Mouse (Mus musculus): Measurements from ENCODE around the gene Ckb.

The Ckb gene

GRCm38 (mm10) chr12:111692899-111693298, 20.8 kb upstream of the Ckb start:
- DNase-seq (ENCODE audit: low spot score in 2 of 2), result no peak

- DNase-seq (ENCODE audit: low spot score in 2 of 2), result no peak
Observed at GRCm38 (mm10) chr12:111691346-111691872, 19.3 kb upstream of the Ckb start.

DNA sequence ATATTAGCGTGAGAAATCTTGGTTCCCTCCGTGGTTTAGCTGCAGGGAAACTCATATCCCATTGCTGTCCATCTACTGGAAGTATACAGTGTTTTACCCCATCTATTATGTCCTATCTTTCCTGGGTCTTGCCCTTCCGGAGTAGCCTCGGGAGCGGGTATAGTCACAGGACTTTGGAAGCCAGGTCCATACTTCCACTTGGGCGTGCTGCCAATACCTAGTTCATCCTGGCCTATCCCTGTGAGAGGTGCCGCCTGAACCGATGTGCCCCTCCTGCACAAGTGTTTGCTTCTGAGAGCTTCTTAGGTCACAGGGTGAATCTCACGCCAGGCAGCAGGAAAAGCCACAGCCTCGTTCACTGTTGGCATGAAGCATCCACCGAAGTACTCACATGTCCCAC, 17.3 kb upstream of the Ckb start:
- DNase-seq (ENCODE audit: low spot score in 2 of 2), result no peak

DNA sequence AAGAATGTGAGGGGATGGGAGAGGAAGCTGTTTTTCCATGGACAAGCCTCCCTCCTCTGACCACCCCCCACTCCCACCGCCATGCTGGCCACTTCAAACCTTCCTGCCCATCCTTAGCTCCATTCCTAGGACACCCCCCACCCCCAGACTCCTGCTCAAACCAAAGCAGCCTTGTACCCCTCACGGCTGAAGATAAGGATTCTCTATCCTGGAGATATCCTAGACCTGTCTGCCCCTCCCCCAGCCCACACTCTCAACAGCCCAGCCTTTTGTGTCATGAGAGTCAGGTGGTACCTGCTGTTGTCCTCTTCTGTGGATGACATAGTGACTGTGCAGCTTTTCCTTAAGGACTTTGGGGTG, 15.9 kb upstream of the Ckb start:
- no peak for DNase-seq (ENCODE audit: low spot score in 2 of 2)

DNA sequence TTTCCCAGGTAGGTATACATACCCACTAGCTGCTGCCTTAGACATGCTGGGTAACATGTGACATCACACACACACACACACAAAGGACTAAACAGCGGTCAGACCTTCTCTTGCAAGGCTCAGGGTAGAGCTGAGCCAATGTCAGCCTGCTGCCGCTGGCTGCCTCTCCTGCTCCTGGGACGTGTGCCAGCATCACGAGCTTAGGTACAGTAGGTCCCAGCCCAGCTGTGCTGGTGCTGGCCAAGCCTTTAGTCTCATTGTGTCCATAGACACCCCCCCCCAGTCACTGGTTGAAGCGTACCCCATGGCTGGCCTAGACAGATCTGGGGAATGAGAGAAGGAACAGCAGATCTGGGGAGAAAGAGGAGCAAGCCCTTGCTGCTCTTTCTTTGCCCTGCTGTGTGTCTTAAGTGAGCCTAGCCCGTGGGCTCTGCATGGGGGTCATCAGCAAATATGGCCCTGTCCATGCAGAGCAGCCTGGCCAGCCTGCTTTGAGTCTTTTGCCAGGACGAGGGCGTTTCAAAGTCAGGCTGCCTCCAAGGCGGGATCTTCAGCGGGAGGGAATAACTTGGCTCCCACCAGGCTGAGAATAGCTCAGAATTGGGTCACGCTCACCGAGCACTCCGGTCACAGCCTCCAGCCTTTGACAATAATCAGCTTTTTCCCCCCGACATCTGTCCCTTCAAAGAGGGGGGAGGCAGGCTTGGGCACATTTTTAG, 15.4 kb upstream of the Ckb start:
- DNase-seq (ENCODE audit: low spot score in 2 of 2), result peak in 1 of 2 experiments; percentile 64

GRCm38 (mm10) chr12:111686390-111686789, 14.3 kb upstream of the Ckb start:
- no peak for DNase-seq (ENCODE audit: low spot score in 2 of 2)

DNA sequence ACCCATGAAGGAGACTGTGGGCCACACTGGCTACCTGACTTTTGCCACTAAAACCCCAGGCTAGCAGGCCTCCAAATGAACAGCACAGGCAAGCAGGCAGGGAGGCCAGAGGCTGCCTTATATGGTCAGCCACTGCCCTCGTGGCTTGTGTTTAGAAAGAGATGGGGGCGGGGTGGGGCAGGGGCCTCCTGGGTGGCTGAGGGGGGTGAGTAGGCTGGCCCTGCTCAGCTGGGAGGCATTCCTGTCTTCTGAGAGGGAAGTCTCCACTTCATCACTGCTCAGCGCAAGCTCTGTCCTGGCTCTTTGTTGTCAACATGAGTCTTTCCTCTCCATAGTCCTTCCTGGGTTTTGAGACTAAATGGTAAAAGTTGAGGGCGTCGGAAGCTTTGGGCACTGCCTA, 10.7 kb upstream of the Ckb start:
- DNase-seq (ENCODE audit: low spot score in 2 of 2), result no peak

GRCm38 (mm10) chr12:111682003-111682402, 9.9 kb upstream of the Ckb start:
- DNase-seq (ENCODE audit: low spot score in 2 of 2), result no peak

DNA sequence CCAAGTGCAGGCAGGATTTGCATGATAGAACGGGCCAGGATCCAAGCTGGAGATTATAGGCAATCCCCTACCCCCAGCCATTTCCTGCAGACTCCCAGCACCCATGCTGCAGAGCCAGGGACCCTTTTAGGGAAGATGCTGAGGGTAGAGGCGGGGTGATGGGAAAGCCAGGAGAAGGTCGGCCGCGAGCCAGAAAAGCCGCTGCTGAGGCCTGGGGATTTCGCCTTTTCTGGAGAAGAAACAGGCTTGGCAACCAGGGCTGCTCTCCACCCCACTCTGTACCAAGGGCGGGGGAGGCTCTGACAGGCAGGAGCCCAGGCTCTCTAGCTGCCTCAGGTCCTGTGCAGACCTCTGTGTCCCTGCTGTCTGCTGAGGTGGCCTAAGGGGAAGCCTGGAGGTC, 9.2 kb upstream of the Ckb start:
- no peak for DNase-seq (ENCODE audit: low spot score in 2 of 2)

DNA sequence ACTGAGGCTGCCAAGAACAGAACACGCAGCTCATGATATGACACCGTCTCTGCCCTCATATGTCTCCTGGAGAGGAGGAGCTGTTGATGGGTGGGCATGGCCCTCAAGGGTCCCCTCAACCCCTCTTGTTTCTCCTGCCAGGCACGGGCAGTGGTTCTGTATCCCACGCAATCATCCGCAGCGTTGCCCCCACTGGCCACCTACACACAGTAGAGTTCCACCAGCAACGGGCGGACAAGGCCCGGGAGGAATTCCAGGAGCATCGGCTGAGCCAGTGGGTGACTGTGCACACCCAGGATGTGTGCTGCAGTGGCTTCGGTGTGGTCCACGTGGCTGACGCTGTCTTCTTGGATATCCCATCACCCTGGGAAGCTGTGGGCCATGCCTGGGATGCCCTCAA, 8.5 kb upstream of the Ckb start:
- DNase-seq (ENCODE audit: low spot score in 2 of 2), result no peak

- no peak for DNase-seq (ENCODE audit: low spot score in 2 of 2)
Observed at GRCm38 (mm10) chr12:111678997-111679396, 6.9 kb upstream of the Ckb start.

GRCm38 (mm10) chr12:111678670-111678933, 6.5 kb upstream of the Ckb start:
- DNase-seq (ENCODE audit: low spot score in 2 of 2), result no peak

DNA sequence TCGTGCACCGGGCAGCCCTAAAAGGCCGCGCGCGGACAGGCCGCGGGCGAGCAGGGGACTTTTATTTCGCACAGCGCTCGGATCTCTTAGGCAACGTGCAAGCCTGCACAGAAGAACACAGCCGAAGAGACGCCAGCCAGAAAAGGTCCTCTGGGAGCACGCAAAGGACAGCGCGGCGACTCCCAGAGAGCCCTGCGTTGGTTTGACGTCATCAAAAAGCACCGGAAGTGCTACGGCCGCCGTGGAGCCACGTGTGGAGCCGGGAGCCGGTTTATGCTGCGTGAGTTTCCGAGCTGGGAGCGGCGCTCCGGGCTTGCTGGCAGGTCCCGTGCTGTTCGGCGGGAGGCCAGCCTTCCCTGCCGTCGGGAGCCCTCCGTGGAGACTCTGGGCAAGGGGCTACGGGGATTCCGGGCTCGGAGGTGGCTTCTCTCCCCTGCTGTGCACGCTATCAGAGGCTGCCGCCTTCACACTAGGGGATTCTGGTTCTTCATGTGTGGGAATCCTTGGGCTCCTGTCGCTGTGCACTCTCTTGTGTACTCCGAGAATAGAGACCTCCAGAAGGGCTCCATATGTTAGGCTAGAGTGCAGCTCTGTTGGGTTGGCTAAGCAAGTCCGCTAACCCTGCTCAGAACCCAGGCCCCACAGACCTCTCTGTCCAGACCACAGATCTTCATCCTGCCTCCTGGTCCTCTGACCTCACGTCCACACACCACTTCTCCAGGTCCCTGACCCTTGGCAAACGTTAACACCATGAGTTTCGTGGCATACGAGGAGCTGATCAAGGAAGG, 5.9 kb upstream of the Ckb start, which contains the start of gene Trmt61a:
Gene Trmt61a (plus strand): TSS at position 224 of the 788 bp plus-strand sequence.
- peak; percentile 84 to 91 for DNase-seq (ENCODE audit: low spot score in 2 of 2)

DNA sequence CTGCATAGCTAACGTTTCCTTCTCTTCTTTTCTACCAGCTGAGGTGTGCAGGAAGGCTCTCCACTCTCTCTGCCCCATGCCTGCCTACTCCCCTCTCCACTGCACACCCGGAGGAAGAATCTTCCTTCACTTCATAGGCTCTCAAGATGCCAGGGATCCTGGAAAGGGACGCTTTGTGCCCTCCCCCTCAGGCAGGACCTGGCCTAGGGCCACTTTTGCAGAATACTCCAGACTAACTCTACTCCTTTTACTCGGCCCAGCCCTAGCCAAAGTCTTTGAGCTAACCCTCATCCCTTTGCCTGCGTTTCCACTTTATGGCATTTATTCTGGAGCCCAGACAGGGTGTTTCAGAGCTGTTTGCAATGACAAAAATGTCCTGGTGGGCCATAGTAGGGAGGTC, 5.3 kb upstream of the Ckb start:
- no peak for DNase-seq (ENCODE audit: low spot score in 2 of 2)

GRCm38 (mm10) chr12:111675797-111676580, 3.9 kb upstream of the Ckb start:
- no peak for DNase-seq (ENCODE audit: low spot score in 2 of 2)

DNA sequence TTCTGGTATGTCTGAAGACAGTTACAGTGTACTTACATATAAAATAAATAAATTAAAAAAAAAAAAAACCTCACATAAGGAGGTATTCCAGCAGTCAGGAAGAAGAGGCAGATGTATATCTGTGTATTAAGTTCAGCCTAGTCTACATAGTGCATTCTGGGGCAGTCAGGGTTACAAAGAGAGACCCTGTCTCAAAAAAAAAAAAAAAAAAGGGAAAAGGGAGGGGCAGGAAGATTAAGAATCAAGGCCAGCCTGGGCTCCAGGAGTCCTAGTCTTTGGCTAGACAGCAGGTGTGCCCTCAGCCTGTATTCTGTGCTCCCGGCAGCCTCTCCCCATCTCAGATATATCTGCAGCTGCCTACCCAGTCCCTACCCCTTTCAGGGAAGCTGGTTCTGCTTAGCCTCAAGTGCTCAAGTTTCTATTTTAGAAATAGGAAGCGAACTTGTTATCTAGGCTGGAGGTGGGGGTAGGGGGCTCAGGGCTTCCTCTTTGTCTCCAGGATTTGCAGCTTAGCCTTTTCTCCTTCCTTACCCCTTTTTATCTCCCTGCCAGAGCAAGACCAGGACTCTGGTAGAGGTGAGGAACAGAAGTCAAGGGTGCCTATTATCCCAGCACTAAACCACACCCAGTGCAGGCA, 2.8 kb upstream of the Ckb start:
- DNase-seq (ENCODE audit: low spot score in 2 of 2), result no peak

DNA sequence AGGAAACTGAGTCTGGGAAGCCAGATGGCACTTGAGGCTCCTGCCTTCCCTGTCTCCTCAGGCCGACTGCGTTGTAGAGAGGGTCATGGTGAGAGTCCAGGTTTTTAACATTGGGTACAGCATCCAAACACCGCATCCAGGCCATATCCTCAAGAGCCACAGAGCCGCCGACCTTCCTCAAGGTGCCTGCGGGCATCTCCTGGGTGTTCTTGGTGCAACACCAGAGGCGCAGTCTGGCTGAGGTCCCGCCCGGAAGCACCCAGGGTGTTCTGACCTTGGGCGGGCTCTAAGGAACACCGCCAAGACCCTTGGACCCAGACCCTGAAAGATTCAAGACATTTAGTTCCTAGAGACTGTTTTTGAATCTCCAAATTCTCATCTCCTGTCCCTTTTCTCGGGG, 443 bp upstream of the Ckb start:
- DNase-seq (ENCODE audit: low spot score in 2 of 2), result no peak

- DNase-seq (ENCODE audit: low spot score in 2 of 2), result peak in 1 of 2 experiments; percentile 79
Observed at GRCm38 (mm10) chr12:111671431-111671902, 671 bp downstream of the Ckb start.

GRCm38 (mm10) chr12:111670976-111671375, 1.2 kb downstream of the Ckb start:
- no peak for DNase-seq (ENCODE audit: low spot score in 2 of 2)

GRCm38 (mm10) chr12:111670371-111670971, 1.7 kb downstream of the Ckb start:
- peak in 1 of 2 experiments; percentile 78 for DNase-seq (ENCODE audit: low spot score in 2 of 2)

DNA sequence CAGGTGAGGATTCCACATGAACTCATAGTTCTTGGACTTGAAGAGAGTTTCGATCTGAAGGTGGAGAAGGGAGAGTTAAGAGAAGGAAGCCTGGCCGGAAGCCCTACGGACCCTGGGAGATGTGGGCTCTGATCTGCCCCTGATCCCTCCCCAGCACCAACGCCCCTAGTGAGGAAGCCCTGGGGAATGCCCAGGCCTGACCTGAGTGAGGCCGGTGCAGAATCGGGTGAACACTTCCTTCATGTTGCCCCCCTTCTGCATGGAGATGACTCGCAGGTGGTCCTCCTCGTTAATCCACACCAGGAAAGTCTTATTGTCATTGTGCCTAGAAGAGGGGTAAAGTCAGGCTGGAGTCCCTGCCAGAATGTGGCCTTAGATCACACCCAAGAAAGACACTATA, 2.2 kb downstream of the Ckb start:
- no peak for DNase-seq (ENCODE audit: low spot score in 2 of 2)
